Mouse (Mus musculus) liver, embryonic 12.5 days (tissue): ENCODE measurements around the gene Rhog. TPM values are rescaled to one million over a fixed set of nuclear protein-coding genes. Genes with fewer than 3 reads are reported as not detected.
A peak's percentile ranks its signal among the peaks of the same experiment; 100 is the strongest.

ENCODE experiments used
- ATAC-seq: fragments of 200-750 bp; cut with Nextera tagmentation; 2 replicates; pipeline ENCODE4 v1.8.0; 2017; ENCODE audit warnings: moderate number of reproducible peaks, mild to moderate bottlenecking, moderate library complexity
- H3K27ac ChIP-seq: fragments of 300-500 bp; sonication (generic); 2 replicates; pipeline ENCODE4 v1.5.1; 2016; ENCODE audit warnings: mild to moderate bottlenecking
- H3K27me3 ChIP-seq: fragments of 300-500 bp; sonication (generic); replicated peaks from 2 replicates; pipeline ENCODE4 v1.6.1; 2016; ENCODE audit warnings: mild to moderate bottlenecking, moderate library complexity
- H3K36me3 ChIP-seq: fragments of 300-500 bp; sonication (generic); 2 replicates; pipeline ENCODE4 v1.6.1; 2016; ENCODE audit warnings: mild to moderate bottlenecking, moderate library complexity
- H3K4me1 ChIP-seq: fragments of 300-500 bp; sonication (generic); 2 replicates; pipeline ENCODE4 v1.6.1; 2016
- H3K4me2 ChIP-seq: fragments of 300-500 bp; sonication (generic); 2 replicates; pipeline ENCODE4 v1.6.1; 2016; ENCODE audit warnings: mild to moderate bottlenecking, moderate library complexity
- H3K4me3 ChIP-seq: fragments of 300-500 bp; sonication (generic); 2 replicates; pipeline ENCODE4 v1.5.1; 2016; ENCODE audit warnings: mild to moderate bottlenecking, moderate library complexity
- H3K9ac ChIP-seq: fragments of 300-500 bp; sonication (generic); 2 replicates; pipeline ENCODE4 v1.6.1; 2016; ENCODE audit warnings: mild to moderate bottlenecking, moderate library complexity
- H3K9me3 ChIP-seq: fragments of 300-500 bp; sonication (generic); replicated peaks from 2 replicates; pipeline ENCODE4 v1.6.1; 2016; ENCODE audit warnings: mild to moderate bottlenecking, moderate library complexity
- WGBS: fragments of 180-500 bp; shearing (Covaris S2); methylation state at CpG from one replicate; pipeline ENCODE4 v1.1.7; 2016; ENCODE audit not compliant: insufficient replicate concordance; 5-methylcytosine and 5-hydroxymethylcytosine counted together
- polyA plus RNA-seq: library from polyadenylated mRNA; unstranded; fragments of >200 nt; fragmentation: Nextera tagmentation; extraction: Ambion mirVana; gene quantifications from 2 replicates; pipeline ENCODE4 v1.2.1, GENCODE M21; 2016

The Rhog gene
- polyA plus RNA-seq: 61.3 and 63.3 TPM in 2 replicates

DNA sequence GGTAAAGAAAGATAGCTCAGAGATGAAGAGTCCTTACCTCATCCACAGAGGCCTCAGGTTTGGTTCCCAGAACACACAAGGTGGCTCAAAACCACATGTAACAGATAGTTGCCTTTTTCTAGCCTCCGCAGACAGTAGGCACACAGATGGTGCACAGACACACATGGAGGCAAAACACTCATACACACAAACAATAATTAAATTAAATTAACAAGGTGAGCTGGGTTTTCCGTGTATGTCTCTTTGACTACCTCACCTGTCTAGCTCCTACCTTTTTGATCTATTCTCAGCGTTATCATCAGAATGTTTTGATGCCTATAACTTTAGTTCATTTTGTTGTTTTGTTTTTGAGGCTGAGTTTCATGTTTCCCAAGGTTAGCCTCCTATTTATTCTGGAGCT lies at the start of gene Rhog:
TSS of gene Rhog (minus strand) at position 101 of the 400 bp plus-strand sequence.
- Histone ChIP-seq H3K4me3 (no peak within 1 kb of the TSS), H3K36me3 (no peaks in the 10 kb centered on the region), H3K4me1 (peaks cover 43% of the 10 kb centered on the region), H3K9ac (no peak within 1 kb of the TSS), H3K9me3 (no peaks in the 10 kb centered on the region), H3K27me3 (no peaks in the 10 kb centered on the region), H3K4me2 (no peak within 1 kb of the TSS), H3K27ac (no peak within 1 kb of the TSS)
- 66% methylated on average over 3 of the region's 3 CpGs for WGBS
- no peak for ATAC-seq

DNA sequence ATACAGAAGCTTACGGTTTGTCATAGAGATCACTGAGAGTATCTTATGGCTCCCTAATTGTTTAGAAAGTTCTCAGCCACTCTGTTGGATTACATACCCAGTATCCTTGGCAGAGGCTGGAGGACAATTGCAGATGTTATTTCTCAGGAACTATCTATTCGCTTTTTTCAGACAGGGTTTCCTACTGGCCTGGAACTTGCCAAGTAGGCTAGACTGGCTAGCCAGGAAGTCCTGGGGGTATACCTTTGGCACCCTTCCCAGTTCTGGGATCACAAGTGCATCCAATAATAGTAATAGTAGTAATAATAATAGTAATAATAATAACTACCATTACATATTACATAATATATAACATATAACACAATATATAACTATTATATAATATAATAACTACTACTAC lies 49.7 kb upstream of the Rhog start:
- Histone ChIP-seq H3K9me3 (no peaks in the 10 kb centered on the region), H3K36me3 (no peaks in the 10 kb centered on the region), H3K4me2 (no peak overlapping the region), H3K4me1 (no peaks in the 10 kb centered on the region), H3K9ac (no peak overlapping the region), H3K27ac (no peak overlapping the region), H3K4me3 (no peak overlapping the region), H3K27me3 (no peaks in the 10 kb centered on the region)
- WGBS: 78% methylated on average over 2 of the region's 2 CpGs
- ATAC-seq: no peak

DNA sequence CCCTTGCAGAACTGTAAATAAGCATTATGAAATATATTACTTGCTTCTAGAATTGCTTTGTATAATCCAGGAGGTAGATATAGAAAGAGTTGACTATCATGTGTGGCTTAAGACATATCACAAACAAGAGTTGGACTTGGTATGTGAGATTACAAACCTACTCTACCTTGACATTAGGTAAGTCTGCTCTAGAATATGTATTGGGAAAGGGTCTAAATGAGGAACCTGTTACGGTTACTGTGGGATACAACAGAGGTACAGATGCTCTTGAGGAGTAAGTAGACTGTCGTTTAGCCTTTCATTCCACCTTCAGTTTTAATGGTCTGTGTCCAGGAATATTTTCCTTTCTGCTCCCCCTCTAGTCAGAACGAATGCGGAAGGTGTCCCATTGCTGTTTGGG lies 46.6 kb upstream of the Rhog start:
- Histone ChIP-seq H3K9me3 (no peaks in the 10 kb centered on the region), H3K4me1 (no peaks in the 10 kb centered on the region), H3K4me2 (no peak overlapping the region), H3K36me3 (no peaks in the 10 kb centered on the region), H3K4me3 (no peak overlapping the region), H3K27ac (no peak overlapping the region), H3K9ac (no peak overlapping the region), H3K27me3 (no peaks in the 10 kb centered on the region)
- 88% methylated on average over 4 of the region's 4 CpGs for WGBS
- no peak for ATAC-seq

DNA sequence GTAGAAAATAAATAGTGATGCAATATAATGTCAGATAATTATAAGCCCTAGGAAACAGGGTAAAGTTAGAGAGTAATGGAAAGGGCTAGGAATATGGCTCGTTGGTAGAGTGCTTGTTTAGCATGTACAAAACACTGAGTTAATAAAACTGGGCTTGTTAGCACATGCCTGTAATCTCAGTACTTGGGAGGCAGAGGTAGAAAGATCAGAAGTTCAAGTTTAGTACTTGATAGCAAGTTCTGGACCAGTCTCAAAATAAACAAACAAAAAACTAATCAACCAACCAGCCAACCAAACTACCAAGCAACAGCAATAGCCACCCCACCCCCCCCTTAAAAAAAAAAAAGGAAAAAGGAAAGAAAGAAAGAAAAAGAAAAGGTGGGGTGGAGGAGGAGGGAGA lies 44.9 kb upstream of the Rhog start:
- Histone ChIP-seq H3K9ac (no peak overlapping the region), H3K27ac (no peak overlapping the region), H3K9me3 (no peaks in the 10 kb centered on the region), H3K4me1 (no peaks in the 10 kb centered on the region), H3K4me3 (no peak overlapping the region), H3K36me3 (no peaks in the 10 kb centered on the region), H3K4me2 (no peak overlapping the region), H3K27me3 (no peaks in the 10 kb centered on the region)
- no peak for ATAC-seq
- WGBS: 82% methylated on average over 1 of the region's 1 CpGs

DNA sequence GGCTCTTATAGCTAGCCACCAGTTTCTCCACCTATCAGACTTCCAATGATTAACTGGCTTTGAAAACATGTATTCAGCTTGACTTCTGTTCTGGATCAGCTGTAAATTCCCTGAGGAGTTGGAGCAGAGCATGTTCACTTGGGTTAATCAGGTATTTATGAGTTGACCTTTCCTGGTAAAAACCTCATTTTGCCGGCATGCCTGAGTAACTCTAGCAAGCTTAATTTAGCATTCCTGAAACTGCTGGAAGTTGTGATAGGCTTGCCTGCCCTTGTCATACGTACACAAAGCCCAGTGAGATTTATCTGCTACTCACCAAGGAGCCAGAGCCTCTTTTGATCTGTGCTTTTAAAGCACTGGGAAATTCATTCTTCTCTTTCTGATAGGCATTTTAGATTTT lies 37.4 kb upstream of the Rhog start:
- WGBS: 26% methylated on average over 2 of the region's 2 CpGs
- no peaks in the 10 kb centered on the region for H3K9me3 ChIP-seq
- no peak overlapping the region for H3K27ac ChIP-seq
- no peaks in the 10 kb centered on the region for H3K27me3 ChIP-seq
- H3K4me1 ChIP-seq: peaks cover 12% of the 10 kb centered on the region
- H3K9ac ChIP-seq: no peak overlapping the region
- ATAC-seq: no peak
- H3K4me3 ChIP-seq: no peak overlapping the region
- no peaks in the 10 kb centered on the region for H3K36me3 ChIP-seq
- H3K4me2 ChIP-seq: no peak overlapping the region

DNA sequence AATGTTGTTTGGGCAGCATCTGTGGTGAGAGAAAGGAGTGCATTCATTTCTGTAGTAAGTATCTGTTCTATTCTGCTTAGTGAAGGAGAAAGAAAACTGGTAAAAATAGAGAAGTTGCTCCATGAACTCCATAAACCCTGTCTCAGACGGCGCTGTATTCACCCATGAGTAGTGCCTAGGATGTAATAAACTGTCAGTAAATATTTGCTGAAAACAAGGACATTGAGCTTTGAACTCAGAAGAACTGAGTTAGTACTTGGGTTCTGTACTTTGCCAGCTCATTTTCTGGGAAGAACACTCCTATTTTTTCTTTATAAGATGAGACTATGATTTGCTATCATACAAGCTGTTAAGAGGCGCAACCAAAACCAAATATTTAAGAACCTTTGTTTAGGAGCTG lies 36.4 kb upstream of the Rhog start:
- Histone ChIP-seq H3K4me3 (no peak overlapping the region), H3K9me3 (no peaks in the 10 kb centered on the region), H3K4me2 (no peak overlapping the region), H3K4me1 (peaks cover 12% of the 10 kb centered on the region), H3K36me3 (no peaks in the 10 kb centered on the region), H3K27ac (no peak overlapping the region), H3K27me3 (no peaks in the 10 kb centered on the region), H3K9ac (no peak overlapping the region)
- ATAC-seq: no peak
- 79% methylated on average over 3 of the region's 3 CpGs for WGBS

DNA sequence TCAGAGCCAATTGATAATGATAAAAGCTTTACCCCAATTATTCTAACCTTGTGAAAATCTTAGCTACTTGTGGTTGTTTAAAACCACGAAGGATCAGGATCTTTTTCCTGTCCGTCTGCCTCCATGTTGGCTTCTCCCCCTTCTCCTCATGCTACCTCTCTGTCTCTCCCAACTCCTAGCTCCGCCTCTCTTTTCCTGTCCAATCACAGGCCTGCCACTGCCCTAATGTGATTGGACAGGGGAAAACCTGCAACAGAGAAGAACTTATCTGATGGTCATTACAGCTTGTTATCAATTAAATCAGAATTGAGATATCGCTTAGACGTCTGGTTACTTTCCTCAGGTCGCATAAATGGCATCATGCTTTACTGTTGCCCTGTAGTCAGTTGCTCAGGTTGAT lies 33.6 kb upstream of the Rhog start:
- Histone ChIP-seq H3K9ac (no peak overlapping the region), H3K4me3 (no peak overlapping the region), H3K4me1 (peaks cover 12% of the 10 kb centered on the region), H3K9me3 (no peaks in the 10 kb centered on the region), H3K27me3 (no peaks in the 10 kb centered on the region), H3K36me3 (no peaks in the 10 kb centered on the region), H3K4me2 (no peak overlapping the region), H3K27ac (no peak overlapping the region)
- 79% methylated on average over 6 of the region's 6 CpGs for WGBS
- ATAC-seq: no peak

DNA sequence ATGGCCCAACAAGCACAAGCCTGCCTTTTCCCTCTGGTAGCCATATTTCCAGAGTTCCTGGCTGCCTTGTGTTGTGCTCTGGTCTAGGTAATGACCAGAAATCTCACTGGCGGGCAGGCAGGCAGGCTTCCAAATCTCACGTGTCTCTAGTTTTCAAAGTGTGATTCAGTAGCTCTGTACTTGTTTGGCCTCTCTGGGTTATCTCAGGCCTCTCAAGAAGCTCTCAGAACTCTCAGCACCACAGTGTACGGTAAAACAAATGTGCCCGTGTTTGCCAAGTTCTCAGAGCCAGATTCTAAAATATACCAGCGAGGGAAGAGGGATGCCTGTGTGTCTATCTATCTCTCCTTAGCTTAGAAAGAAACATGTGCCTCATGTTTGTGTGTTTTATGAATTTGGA lies 26.4 kb upstream of the Rhog start:
- no peak for ATAC-seq
- no peaks in the 10 kb centered on the region for H3K9me3 ChIP-seq
- H3K9ac ChIP-seq: no peak overlapping the region
- 63% methylated on average over 5 of the region's 5 CpGs for WGBS
- 0 out of 2 replicates have a peak, but pooled peaks cover 5% of the 10 kb centered on the region for H3K4me1 ChIP-seq
- no peak overlapping the region for H3K4me2 ChIP-seq
- no peaks in the 10 kb centered on the region for H3K27me3 ChIP-seq
- H3K27ac ChIP-seq: no peak overlapping the region
- H3K4me3 ChIP-seq: no peak overlapping the region
- H3K36me3 ChIP-seq: no peaks in the 10 kb centered on the region

DNA sequence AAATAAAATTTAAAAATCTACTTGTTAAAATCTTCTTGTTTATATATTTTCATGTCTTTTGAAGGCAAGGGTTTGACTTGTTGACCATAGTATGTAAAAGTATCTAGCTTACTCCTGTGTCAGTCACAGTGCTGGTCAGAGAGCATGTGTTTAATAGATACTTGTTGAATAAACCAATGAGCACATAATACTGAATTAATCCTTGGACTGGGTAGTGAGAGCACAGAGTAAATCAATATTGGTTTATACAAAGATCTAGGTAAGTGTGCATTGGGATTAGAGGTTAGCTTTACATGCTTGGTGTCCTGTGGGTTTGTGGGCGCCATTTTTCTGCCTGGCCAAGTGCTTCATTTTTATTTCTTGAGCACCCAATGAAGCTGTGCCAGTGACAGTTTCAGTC lies 25.5 kb upstream of the Rhog start:
- no peaks in the 10 kb centered on the region for H3K9me3 ChIP-seq
- ATAC-seq: no peak

DNA sequence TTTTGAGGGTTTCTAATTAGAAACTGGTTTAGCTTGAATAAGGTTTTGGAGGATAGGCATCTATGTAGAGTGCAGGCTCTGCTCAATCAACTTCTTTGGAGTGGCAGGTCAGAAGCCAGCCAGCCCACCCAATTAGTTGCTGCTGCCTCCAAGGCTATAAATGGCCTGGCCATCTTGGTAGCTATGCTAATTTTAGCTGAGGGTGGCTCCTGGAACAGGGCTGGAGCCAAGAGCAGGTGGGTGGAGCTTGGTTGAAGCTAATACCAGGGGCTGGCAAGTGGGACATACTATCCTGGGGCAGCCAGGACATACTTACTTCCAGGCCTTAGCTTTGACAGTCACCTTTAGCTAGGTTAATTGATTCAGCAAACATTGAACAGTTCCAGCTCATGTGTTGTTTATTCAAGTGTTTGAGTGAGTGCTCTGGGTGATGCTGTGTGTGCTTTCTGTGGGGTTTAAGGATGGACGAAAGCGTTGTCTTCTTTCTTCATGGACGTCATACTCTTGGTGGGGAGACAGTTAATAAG lies 16.6 kb upstream of the Rhog start:
- 79% methylated on average over 3 of the region's 3 CpGs for WGBS
- H3K27ac ChIP-seq: no peak overlapping the region
- no peak overlapping the region for H3K4me3 ChIP-seq
- H3K4me2 ChIP-seq: no peak overlapping the region
- no peaks in the 10 kb centered on the region for H3K36me3 ChIP-seq
- H3K4me1 ChIP-seq: peaks cover 54% of the 10 kb centered on the region
- no peak overlapping the region for H3K9ac ChIP-seq
- H3K9me3 ChIP-seq: no peaks in the 10 kb centered on the region
- H3K27me3 ChIP-seq: no peaks in the 10 kb centered on the region
- ATAC-seq: no peak

More for the DNA sequence above, 25.5 kb upstream of the Rhog start:
- Histone ChIP-seq H3K27me3 (no peaks in the 10 kb centered on the region), H3K9ac (no peak overlapping the region), H3K4me1 (0 out of 2 replicates have a peak, but pooled peaks cover 5% of the 10 kb centered on the region), H3K27ac (no peak overlapping the region), H3K36me3 (no peaks in the 10 kb centered on the region), H3K4me2 (no peak overlapping the region), H3K4me3 (no peak overlapping the region)
- 82% methylated on average over 1 of the region's 1 CpGs for WGBS

DNA sequence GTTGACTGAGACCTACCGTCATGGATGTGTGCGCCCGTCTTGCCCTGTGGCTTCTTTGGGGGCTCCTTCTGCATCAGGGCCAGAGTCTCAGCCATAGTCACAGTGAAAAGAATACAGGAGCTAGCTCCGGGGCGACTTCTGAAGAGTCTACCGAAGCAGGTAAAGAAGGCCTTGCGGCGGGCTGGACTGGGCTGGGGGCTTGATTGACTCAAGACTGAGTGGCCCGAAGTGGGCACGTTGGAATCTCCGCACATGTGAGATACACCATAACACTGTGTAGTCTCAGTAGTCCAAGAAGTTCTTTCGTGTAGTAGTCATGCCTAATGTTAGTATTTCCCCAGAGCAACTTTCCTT lies 12.5 kb upstream of the Rhog start:
- Histone ChIP-seq H3K27ac (peak overlapping the region; percentile 93), H3K4me2 (peak overlapping the region; percentile 93), H3K27me3 (no peaks in the 10 kb centered on the region), H3K4me3 (peak overlapping the region; percentile 82), H3K36me3 (no peaks in the 10 kb centered on the region), H3K4me1 (peaks cover 69% of the 10 kb centered on the region), H3K9me3 (no peaks in the 10 kb centered on the region), H3K9ac (peak overlapping the region; percentile 87)
- WGBS: 5% methylated on average over 12 of the region's 12 CpGs
- ATAC-seq: no peak

DNA sequence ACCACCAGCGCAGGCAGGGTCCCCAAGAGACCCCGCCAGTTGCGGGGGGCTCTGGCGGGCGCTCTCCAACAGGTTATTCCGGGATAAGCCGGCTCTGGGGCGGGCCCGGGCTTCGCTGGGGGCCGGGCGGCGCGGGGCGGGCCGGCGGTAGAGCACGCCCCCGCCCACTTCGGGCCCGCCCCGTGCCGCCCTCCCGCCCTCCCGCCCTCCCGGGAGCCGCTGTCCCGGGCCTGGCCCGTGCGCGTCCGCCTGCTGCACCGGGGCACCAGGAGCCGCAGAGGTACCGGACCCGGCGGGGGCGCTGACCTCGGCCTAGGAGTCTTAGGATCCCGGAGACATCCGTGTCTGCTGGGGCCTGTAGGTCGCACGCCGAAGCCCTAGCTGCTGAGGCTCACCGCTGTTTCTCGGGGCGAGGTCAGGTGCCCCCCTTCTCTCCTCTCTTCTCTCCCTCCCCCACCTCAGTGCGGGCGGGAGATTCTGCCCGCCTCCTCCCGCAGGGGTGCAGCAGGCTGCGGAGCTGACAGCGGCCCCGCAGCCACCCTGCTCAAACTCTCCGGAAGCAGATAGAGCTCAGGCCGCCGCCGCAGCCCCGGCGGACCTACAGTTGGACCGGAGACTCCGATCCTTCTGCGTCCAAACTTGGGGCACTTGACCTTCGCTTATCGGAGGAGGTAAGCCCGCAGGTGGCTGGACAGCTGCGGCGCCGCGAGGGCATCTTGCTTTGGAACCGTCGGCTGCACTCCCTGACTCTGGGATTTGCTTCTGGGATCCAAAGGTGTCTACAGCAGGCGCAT lies 11.9 kb upstream of the Rhog start, which contains the start of gene Stim1:
TSS of gene Stim1 (plus strand) at position 206 of the 794 bp plus-strand sequence.
- Histone ChIP-seq H3K36me3 (no peaks in the 10 kb centered on the region), H3K4me1 (peaks cover 65% of the 10 kb centered on the region), H3K4me2 (peak within 1 kb of the TSS; percentile 93), H3K4me3 (peak within 1 kb of the TSS; percentile 82), H3K27ac (peak within 1 kb of the TSS; percentile 93), H3K27me3 (no peaks in the 10 kb centered on the region), H3K9me3 (no peaks in the 10 kb centered on the region), H3K9ac (peak within 1 kb of the TSS; percentile 87)
- peak; percentile 92 for ATAC-seq
- under 1% methylated on average over 45 of the region's 73 CpGs for WGBS
